Mouse (Mus musculus) left cerebral cortex, postnatal 4 days (tissue): ENCODE results near the gene Cacna1a. TPM values are rescaled to one million over a fixed set of nuclear protein-coding genes. Genes with fewer than 3 reads are reported as not detected.
"Not testable (repeated sequence)": the region's sequence is repeated elsewhere in the genome, so short reads cannot be mapped to it uniquely, and the experiment has no call there.

Experiments used
- DNase-seq: peaks from one replicate; pipeline ENCODE4 v3.0.0-alpha.2; 2022
- intact Hi-C: fragments of 180-260 bp; cut with DNase I; formaldehyde crosslinking; loops from one replicate; pipeline ENCODE4 v1.15.1; 2025
- total RNA-seq, 2 experiments: library from RNA; stranded (reverse); gene quantifications; 2 replicates each; pipeline ENCODE4 v1.2.3; 2021

Cacna1a gene
- total RNA-seq, 2 experiments from 2014 or later: 151 to 183 TPM

DNA sequence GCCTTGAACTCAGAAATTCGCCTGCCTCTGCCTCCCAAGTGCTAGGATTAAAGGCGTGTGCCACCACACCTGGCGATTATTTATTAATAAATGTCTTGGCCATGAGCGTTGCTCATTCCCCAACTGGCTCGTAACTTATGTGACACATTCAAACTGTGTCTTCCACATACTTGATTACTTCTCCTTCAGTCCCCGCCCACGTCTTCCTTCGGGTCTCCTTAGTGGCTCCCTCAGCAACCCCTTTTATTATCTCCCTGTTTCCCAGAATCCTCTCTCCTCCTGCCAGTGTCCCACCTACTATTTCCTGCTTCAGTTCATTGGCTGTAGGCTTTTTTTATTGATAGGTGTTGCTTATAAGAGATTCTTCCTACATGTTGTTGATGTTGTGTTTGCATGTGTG, 180.5 kb downstream of the Cacna1a start:
- no peak for DNase-seq
- intact Hi-C loops: no loop called here

DNA sequence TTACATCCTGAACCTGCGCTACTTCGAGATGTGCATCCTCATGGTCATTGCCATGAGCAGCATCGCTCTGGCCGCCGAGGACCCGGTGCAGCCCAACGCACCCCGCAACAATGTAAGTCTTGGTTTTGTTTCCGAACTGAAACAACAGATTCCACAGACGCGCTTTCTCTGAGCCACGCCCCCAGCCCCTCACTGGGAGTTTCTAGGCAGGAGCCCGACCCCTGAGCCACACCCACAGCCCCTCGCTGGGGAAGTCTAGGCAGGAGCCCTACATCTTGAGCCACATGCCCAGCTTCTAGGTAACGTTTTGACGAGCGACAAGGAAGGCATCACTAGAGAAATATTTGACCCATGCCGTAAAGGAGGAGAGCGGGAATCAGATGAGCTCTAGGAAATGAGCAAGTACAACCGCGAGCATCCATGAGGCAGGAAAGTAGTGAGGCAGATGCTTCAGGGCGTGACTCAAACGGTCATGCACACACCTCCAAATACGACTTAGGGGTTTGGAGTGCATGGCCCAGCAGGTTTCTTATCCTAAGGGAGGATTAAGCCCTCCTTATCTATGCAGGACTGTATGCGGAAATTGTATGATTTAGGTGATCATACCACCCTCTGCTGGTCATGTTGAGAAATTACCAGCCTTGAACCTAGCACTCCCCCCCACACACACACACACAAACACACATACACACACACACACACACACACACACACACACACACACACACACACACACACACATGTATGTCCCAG, 181.9 kb downstream of the Cacna1a start:
- DNase-seq: no peak
- intact Hi-C loops: loop anchor here (5.0 kb wide), 1 partner anchor 208 kb away; no protein-coding TSS in a partner anchor

DNA sequence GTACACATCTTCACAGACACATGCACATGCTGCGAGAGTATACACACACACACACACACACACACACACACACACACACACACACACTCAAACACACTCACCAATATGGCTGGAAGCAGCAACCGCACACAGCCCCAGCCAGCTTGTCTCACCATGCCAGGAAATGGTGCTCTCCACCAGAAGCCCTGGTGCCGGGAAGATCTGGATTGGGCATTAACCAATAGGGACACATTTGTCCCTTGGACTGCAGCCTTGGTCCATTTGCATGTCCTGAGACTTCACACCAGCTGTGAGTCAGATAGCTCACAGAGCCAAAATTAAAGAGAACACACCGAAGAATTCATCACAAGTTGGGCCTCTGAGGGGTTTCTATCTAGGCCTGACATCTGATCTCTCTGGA, 189.2 kb downstream of the Cacna1a start:
- intact Hi-C loops: no loop called here

DNA sequence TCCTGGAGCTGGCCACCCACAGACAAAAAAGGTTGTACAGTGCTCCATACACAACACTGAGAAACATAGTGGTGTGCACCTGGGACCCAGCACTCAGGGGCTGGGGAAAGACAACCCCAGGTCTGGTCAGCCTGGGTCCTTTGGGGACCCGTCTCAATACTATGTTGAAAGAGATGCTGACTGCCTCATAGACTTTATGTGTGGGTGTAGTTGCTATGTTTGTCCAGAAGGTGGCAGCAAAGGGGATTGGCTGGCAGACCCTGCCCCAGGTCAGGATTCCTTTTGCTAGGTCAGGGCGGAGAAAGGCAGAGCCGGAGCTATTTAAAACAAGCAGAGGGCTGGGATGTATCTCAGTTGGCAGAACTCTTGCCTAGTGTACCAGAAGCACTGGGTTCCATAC, 191.4 kb downstream of the Cacna1a start:
- intact Hi-C loops: no loop called here
- peak; percentile 64 for DNase-seq

More for the DNA sequence above, 189.2 kb downstream of the Cacna1a start:
- DNase-seq: no peak

DNA sequence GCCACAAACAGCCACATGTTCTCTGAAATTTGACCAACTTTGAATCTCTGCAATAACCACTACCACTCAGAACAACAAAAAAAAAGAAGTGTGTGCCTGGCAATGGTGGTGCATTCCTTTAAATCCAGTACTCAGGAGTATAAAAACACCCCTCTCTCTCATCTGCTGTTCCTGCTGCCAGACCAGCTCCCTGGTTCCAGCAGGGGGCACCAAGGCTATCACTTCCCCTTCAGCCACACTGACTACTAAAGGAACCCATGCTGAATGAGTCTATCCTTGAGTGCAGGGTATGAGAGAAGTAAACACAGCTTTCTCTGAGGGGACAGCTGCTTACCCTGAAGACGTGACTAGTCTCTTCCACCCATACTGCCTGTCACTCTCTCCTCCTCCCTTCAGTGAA, 197.1 kb downstream of the Cacna1a start:
- DNase-seq: peak; percentile 33
- intact Hi-C loops: no loop called here

DNA sequence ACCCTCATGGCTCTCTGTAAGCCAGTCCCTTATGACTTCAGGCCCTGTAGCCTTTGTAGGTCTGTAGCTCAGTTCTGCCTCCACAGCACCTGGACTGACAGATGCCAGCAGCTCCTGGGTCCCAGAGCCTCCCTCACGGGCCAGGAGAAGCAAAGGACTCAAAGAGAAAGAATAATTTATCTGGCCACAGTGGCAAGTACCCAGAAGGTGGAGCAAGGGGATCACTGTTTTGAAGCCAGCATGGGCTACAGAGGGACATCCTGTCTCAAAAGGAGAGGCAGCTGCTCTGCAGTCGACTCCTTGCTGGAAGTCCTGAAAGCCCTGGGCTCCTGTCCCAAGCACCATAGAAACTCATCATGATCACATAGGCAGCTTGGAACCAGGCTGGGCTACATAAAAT, 198.0 kb downstream of the Cacna1a start:
- peak; percentile 53 for DNase-seq
- intact Hi-C loops: no loop called here

DNA sequence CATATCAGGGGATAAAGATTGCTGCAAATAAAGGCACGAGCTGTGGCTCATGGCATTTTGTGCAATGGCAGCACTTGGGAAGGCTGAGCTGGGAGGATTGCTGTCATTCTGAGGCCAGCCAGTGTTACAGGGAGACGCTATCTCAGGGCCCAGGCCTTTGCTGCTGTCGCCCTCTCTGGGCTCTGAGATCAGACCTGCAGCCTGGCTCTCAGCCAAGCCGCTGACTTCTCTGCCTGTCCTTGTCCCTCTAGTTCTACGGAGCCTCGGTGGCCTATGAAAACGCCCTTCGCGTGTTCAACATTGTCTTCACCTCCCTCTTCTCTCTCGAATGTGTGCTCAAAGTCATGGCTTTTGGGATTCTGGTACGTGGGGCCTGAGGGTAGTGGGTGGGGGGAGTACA, 200.3 kb downstream of the Cacna1a start:
- peak; percentile 36 for DNase-seq
- intact Hi-C loops: no loop called here

DNA sequence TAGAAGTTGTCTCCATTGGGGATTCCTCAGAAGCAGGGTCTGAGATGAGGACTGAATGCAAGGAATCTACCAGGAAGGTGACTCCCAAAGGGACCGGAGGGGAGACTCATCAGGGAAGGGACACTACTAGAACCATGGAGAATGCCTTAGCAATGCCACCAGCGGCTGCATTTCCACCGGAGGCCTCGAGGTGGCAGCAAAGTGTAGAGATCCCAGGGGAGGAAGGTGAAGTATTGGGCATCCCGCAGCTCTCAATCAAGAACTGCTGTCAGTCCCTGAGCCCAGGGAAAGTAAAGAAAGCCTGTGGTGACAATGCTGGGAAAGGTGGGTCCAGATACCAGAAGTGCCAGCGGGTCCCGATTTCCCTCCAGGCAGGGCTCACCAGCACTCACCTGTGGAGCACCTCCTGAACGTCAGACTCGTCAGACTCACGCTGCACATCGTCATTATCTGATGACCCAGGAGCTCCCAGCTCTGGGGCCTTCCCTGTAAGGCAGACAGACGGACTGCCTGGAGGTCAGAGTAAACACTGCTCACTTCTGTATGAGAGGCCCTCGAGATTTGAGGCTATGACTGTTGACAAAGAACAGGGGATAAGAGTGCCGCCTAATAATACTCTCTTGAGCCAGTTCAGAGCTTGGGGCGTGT, 203.9 kb downstream of the Cacna1a start:
- DNase-seq: peak; percentile 70
- intact Hi-C loops: no loop called here

DNA sequence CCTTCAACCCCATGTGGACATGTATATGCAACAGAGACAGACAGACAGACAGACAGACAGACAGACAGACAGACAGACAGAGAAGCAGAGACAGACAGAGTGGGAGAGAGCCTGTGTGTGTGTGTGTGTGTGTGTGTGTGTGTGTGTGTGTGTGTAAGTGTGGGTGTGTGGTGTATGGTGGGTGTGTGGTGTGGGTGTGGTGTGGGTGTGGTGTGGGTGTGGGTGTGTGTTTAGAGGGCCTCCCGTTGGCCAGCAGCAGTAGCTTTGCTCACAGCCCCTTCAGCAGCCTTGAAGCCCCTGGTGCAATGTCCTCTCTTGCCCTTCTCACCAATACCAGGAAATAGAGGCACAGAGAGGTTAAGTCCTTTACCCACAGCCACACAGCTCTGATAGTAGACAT, 204.9 kb downstream of the Cacna1a start:
- intact Hi-C loops: no loop called here
- no peak for DNase-seq

DNA sequence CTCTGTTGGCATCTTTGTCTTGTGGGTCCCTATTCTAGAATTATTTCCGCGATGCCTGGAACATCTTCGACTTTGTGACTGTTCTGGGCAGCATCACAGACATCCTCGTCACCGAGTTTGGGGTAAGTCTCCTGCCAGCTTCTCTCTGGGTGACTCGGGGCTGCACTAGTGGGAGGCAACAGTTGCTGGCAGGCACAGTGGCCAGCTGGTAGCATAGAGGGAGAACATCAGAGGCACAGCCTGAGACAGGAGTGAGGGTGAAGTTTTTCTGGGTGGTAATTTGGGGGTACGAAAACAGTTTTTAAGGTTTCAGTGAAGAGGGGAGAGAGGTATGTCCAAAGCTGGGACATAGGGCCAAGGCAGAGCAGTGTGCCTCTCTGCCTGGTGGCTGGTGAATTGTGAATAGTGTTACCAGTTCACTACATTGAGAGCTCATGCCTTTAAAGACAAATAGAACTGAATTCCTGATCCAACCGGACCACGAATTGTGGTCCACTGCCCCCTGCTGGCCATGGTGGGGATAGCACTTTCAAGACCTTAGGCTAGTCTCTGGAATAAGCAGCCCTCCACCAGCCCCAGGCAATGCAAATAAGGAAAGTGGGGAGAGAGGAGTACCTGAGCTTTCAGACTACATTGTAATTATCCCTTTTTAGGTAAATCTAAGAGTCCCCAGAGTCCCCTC, 206.0 kb downstream of the Cacna1a start:
- DNase-seq: peak; percentile 90
- intact Hi-C loops: no loop called here

DNA sequence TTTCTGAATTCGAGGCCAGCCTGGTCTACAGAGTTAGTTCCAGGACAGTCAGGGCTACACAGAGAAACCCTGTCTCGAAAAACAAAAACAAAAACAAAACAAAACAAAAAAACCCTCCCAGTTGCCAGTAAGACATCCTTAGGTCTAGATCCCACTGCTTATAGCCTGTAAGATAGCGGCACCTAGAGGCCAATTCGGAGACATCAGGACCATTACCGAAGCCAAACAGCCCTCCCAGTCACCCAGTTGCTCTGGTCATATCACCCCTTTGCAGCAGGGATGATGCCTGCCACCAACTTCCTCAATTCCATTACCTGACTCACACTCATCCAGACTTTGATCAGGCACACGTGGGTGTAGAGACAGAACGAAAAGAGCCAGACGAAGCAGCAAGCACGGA, 207.4 kb downstream of the Cacna1a start:
- peak; percentile 69 for DNase-seq

DNA sequence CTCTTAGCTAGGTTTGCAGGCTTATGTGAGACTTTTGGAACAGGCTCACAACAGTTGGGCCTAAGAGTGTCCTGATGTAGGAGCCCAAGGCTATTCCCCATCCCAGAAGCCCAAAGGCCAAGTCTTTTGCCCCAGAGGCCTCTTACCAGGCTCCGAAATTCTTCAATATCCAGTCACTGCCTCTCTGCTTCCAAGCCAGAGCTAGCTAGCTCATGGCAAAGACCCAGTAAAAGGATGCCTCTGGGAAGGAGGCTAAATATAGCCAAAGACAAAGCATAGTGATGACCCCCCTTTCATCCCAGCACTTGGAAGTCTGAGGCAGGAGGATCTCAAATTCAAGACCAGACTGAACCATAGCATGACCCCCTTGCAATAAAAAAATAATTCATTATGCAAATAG, 211.2 kb downstream of the Cacna1a start:
- intact Hi-C loops: no loop called here
- DNase-seq: no peak

More for the DNA sequence above, 207.4 kb downstream of the Cacna1a start:
- intact Hi-C loops: no loop called here

DNA sequence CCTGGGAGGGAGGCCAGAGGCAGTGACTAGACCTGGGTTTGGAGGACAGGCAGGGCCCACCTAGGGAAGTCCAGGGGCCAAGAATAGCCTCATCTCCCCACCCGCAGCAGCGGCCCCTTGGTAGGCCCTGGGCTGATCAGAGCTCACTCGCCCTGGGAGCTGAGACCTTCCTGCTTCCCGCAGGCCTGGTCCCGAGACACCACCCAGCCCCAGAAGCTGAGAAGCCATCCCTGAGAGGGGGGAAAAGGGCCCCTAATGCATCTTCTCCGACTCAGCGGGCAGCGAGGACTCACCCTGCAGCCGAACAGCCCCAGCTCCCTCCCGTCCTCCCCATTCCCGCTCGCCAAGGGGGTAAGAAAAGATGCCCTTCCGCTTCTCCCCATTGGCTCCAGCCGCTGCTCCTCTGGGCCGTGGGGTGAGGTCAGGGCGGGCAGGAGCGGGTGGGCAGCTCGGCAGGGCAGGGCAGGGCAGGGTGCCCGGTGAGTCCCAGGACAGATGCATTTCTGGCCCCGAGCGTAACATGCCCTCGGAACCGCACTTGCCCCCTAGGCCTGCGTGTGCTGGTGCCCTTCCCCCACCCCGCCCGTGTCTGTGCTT, 212.2 kb downstream of the Cacna1a start:
- DNase-seq: no peak
- intact Hi-C loops: no loop called here

DNA sequence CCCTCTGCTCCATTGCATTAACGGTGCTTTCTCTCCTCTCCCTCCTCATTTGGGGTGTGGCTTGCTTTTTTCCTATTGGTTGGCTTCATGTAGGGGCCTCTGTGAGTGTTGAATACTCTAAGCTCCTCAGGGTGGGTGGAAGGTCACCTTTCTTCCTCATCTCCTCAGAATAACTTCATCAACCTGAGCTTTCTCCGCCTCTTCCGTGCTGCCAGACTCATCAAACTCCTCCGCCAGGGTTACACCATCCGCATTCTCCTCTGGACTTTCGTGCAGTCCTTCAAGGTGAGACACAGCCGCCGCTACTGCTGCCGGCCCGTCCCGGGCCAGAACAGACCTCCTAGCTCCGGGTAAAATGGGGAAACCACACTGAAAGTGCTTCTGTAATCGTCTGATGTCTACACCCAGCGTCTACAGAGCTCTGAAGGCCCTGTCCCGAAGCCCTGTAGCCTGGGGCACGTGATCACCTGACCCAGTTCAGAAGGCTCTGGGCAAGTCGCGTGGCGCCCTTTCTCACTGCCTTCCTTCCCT, 213.0 kb downstream of the Cacna1a start:
- no peak for DNase-seq
- intact Hi-C loops: no loop called here

DNA sequence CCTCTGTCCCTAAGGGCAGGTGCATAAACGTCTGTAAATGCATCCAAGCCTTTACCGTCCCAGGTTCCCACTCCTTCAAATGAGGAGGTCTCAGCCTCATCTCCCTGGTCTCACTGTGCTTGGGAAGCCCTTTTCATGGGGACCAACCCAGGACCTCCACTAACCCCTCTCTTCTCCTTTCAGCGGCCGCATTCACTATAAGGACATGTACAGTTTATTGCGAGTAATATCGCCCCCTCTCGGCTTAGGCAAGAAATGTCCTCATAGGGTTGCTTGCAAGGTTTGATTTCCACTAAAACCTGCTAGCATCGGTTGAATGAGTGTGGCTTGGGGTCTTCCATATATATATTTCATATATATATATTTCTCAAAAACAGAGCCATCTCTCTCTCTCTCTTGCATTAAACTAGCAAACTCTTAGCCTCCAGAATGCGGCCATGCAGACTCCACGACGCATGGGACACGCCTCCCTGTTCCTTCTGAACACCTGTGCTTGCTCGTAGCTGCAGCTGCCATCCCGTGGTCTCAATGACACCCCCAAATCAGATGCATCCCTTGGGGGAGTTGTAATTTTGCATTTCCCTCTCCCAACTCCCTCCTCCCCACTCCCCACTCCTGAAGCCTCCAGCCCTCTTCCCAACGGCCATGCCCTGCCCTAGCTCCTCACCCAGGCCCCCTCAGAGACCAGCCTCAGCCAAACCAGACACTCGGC, 226.4 kb downstream of the Cacna1a start:
- intact Hi-C loops: no loop called here
- DNase-seq: peak; percentile 39

DNA sequence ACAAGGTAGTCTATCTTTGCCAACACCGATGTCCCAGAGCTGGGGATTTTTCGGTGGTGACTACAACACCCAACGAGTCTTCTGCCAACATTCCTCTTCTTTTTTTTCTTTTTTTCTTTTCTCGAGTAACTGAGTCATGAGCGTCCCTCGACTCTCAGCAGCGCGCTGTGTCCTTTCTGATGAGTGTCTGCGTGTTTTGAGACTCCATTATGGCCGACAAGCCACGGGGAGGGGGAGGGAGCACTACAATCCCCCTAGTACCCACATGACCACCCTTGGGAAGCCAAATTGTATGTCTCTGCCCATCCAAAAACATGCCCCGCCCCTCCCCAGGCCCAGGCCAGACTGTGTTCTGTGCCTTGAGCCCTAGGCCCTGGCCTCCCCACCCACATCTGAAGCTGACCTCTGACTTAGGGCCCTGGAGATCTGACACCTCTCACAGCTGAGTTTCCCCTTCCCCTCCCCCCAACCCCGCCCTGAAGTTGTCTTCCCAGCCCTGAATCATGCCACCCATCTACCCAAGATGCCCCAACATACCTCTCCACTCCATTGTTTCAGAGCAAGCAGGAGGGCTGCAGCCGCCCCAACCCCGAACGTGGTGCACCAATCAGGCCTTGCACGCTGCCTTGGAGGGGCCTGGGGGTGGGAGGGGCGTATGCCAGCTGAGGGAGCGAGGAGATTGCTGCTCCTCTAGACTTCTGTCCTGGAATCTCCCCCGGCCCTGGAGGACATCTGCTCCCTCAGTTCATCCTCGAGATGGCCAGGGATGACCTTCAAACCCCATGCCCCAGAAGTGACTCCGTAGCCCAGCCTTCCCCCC, 227.6 kb downstream of the Cacna1a start:
- DNase-seq: no peak
- intact Hi-C loops: no loop called here

DNA sequence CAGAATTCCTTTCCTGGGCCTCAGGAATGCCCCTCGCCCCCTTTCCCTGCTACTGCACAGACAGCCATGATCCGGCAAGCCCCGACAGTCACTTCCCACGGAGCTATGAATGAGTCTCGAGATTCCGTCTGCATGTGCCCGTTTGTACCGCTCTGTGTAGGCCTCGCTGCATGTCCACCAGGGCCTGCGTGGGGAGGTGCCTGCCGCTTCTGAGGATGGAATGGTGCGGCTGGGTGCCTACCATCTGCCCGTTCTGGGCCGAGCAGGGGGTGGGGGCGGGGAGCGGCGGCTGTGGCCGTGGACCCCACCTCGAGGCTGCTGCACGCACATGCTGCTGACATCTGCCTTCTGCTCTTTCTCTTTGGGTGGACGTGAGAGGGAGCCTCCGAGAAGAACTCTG, 228.8 kb downstream of the Cacna1a start:
- intact Hi-C loops: no loop called here
- DNase-seq: peak; percentile 39

DNA sequence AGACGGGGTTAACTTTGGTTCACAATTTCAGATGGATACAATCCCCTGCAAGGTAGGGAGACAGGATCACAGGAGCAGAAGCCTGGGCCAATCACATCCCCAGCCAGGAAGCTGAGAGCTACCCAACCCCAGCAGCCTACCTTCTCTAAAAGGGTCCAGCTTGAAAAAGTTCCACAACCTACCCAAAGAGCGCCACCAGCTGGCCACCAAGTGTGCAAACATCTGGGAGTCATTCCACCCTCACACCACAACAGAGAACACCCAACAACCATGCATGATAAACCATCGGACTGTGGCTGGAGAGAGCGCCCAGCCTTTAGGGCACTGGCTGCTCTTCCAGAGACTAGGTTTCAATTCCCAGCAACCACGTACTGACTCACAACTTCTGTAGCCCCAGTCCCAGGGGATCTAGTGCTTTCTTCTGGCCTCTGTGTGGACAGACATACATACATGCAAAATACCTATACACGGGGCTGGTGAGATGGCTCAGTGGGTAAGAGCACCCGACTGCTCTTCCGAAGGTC, 232.9 kb downstream of the Cacna1a start:
- intact Hi-C loops: no loop called here
- DNase-seq: no peak

DNA sequence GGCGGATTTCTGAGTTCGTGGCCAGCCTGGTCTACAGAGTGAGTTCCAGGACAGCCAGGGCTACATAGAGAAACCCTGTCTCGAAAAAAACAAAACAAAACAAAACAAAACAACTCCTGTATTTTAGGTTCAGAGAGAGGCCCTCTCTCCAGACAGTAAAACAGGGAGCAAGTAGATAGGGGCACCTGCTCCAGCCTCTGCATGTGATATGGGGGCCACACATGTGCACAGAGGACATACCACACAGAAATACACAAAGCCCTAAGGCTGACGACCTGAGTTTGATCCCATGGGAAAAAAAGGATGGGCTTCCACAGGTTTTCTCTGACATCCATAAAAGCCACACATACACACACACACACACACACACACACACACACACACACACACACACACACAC, 235.2 kb downstream of the Cacna1a start:
- DNase-seq, intact Hi-C loops: not testable (repeated sequence)
